Mouse (Mus musculus): ENCODE data around the gene Umodl1. TPM values are rescaled to one million over a fixed set of nuclear protein-coding genes. Genes with fewer than 3 reads are reported as not detected.

Umodl1 gene
- polyA plus RNA-seq, 1 experiment from 2014 or later = not detected

- H3K9ac ChIP-seq = no peak overlapping the region
- WGBS = 66% methylated on average over 8 of the region's 8 CpGs
- no peak overlapping the region for H3K4me3 ChIP-seq (replicated peaks)
- no peak overlapping the region for H3K27ac ChIP-seq
- H3K27me3 ChIP-seq = no peaks in the 10 kb centered on the region
- no peak for ATAC-seq (ENCODE audit: low FRiP score)
- no peak overlapping the region for H3K4me2 ChIP-seq
- H3K9me3 ChIP-seq = no peaks in the 10 kb centered on the region
- no peaks in the 10 kb centered on the region for H3K36me3 ChIP-seq (replicated peaks)
- peaks cover 7% of the 10 kb centered on the region; the same call in 1 of the 2 replicates for H3K4me1 ChIP-seq
These were observed 2.8 kb upstream of the Umodl1 start for GRCm38 (mm10) chr17:30951600-30951999.

GRCm38 (mm10) chr17:30961936-30962592 lies 7.6 kb downstream of the Umodl1 start:
- ATAC-seq (ENCODE audit: low FRiP score) = no peak
- H3K4me2 ChIP-seq = no peak overlapping the region
- no peaks in the 10 kb centered on the region for H3K27me3 ChIP-seq
- no peak overlapping the region for H3K4me3 ChIP-seq (replicated peaks)
- H3K9me3 ChIP-seq = no peaks in the 10 kb centered on the region
- WGBS = 82% methylated on average over 7 of the region's 7 CpGs
- H3K4me1 ChIP-seq = 0 out of 2 replicates have a peak, but pooled peaks cover 4% of the 10 kb centered on the region
- no peak overlapping the region for H3K27ac ChIP-seq
- H3K9ac ChIP-seq = no peak overlapping the region
- no peaks in the 10 kb centered on the region for H3K36me3 ChIP-seq (replicated peaks)

- ATAC-seq (ENCODE audit: low FRiP score) = no peak
- WGBS = 38% methylated on average over 2 of the region's 2 CpGs
- H3K4me1 ChIP-seq = 0 out of 2 replicates have a peak, but pooled peaks cover 4% of the 10 kb centered on the region
- H3K9me3 ChIP-seq = no peaks in the 10 kb centered on the region
- H3K4me2 ChIP-seq = no peak overlapping the region
- no peak overlapping the region for H3K4me3 ChIP-seq (replicated peaks)
- H3K27ac ChIP-seq = no peak overlapping the region
- no peaks in the 10 kb centered on the region for H3K27me3 ChIP-seq
- no peak overlapping the region for H3K9ac ChIP-seq
- no peaks in the 10 kb centered on the region for H3K36me3 ChIP-seq (replicated peaks)
These were observed 8.4 kb downstream of the Umodl1 start for GRCm38 (mm10) chr17:30962880-30963279.

GRCm38 (mm10) chr17:30969983-30970382 lies 15.5 kb downstream of the Umodl1 start:
- H3K4me3 ChIP-seq (replicated peaks) = no peak overlapping the region
- ATAC-seq (ENCODE audit: low FRiP score) = no peak
- no peak overlapping the region for H3K4me2 ChIP-seq
- H3K36me3 ChIP-seq (replicated peaks) = no peaks in the 10 kb centered on the region
- no peak overlapping the region for H3K9ac ChIP-seq
- WGBS = 64% methylated on average over 4 of the region's 4 CpGs
- no peak overlapping the region for H3K27ac ChIP-seq
- H3K27me3 ChIP-seq = no peaks in the 10 kb centered on the region
- H3K4me1 ChIP-seq = no peaks in the 10 kb centered on the region
- H3K9me3 ChIP-seq = no peaks in the 10 kb centered on the region

GRCm38 (mm10) chr17:30971877-30972276 lies 17.4 kb downstream of the Umodl1 start:
- Histone ChIP-seq H3K9me3 (no peaks in the 10 kb centered on the region), H3K27ac (no peak overlapping the region), H3K9ac (no peak overlapping the region), H3K36me3 (replicated peaks) (no peaks in the 10 kb centered on the region), H3K4me1 (no peaks in the 10 kb centered on the region), H3K4me3 (replicated peaks) (no peak overlapping the region), H3K27me3 (no peaks in the 10 kb centered on the region), H3K4me2 (no peak overlapping the region)
- WGBS = 85% methylated on average over 7 of the region's 7 CpGs
- ATAC-seq (ENCODE audit: low FRiP score) = no peak

GRCm38 (mm10) chr17:30973332-30973731 lies 18.9 kb downstream of the Umodl1 start:
- no peaks in the 10 kb centered on the region for H3K9me3 ChIP-seq
- H3K36me3 ChIP-seq (replicated peaks) = no peaks in the 10 kb centered on the region
- 87% methylated on average over 6 of the region's 6 CpGs for WGBS
- ATAC-seq (ENCODE audit: low FRiP score) = no peak
- no peak overlapping the region for H3K9ac ChIP-seq
- H3K4me2 ChIP-seq = no peak overlapping the region
- no peaks in the 10 kb centered on the region for H3K4me1 ChIP-seq
- no peak overlapping the region for H3K27ac ChIP-seq
- no peaks in the 10 kb centered on the region for H3K27me3 ChIP-seq
- H3K4me3 ChIP-seq (replicated peaks) = no peak overlapping the region

GRCm38 (mm10) chr17:30977290-30977689 lies 22.9 kb downstream of the Umodl1 start:
- no peaks in the 10 kb centered on the region for H3K27me3 ChIP-seq
- no peaks in the 10 kb centered on the region for H3K4me1 ChIP-seq
- no peak for ATAC-seq (ENCODE audit: low FRiP score)
- H3K9ac ChIP-seq = no peak overlapping the region
- 74% methylated on average over 2 of the region's 2 CpGs for WGBS
- H3K9me3 ChIP-seq = no peaks in the 10 kb centered on the region
- H3K4me2 ChIP-seq = no peak overlapping the region
- no peak overlapping the region for H3K4me3 ChIP-seq (replicated peaks)
- H3K27ac ChIP-seq = no peak overlapping the region
- no peaks in the 10 kb centered on the region for H3K36me3 ChIP-seq (replicated peaks)

GRCm38 (mm10) chr17:30978556-30978955 lies 24.1 kb downstream of the Umodl1 start:
- H3K4me1 ChIP-seq = no peaks in the 10 kb centered on the region
- WGBS = 85% methylated on average over 10 of the region's 10 CpGs
- H3K9ac ChIP-seq = no peak overlapping the region
- H3K9me3 ChIP-seq = no peaks in the 10 kb centered on the region
- no peak overlapping the region for H3K4me3 ChIP-seq (replicated peaks)
- no peak for ATAC-seq (ENCODE audit: low FRiP score)
- no peak overlapping the region for H3K27ac ChIP-seq
- no peaks in the 10 kb centered on the region for H3K27me3 ChIP-seq
- H3K36me3 ChIP-seq (replicated peaks) = no peaks in the 10 kb centered on the region
- no peak overlapping the region for H3K4me2 ChIP-seq

GRCm38 (mm10) chr17:30983521-30983920 lies 29.1 kb downstream of the Umodl1 start:
- H3K36me3 ChIP-seq (replicated peaks) = no peaks in the 10 kb centered on the region
- H3K27ac ChIP-seq = no peak overlapping the region
- WGBS = 88% methylated on average over 4 of the region's 4 CpGs
- no peak for ATAC-seq (ENCODE audit: low FRiP score)
- no peak overlapping the region for H3K4me2 ChIP-seq
- no peaks in the 10 kb centered on the region for H3K9me3 ChIP-seq
- no peaks in the 10 kb centered on the region for H3K4me1 ChIP-seq
- no peak overlapping the region for H3K4me3 ChIP-seq (replicated peaks)
- H3K27me3 ChIP-seq = no peaks in the 10 kb centered on the region
- no peak overlapping the region for H3K9ac ChIP-seq

- H3K27ac ChIP-seq = no peak overlapping the region
- no peak overlapping the region for H3K9ac ChIP-seq
- no peaks in the 10 kb centered on the region for H3K4me1 ChIP-seq
- H3K36me3 ChIP-seq (replicated peaks) = no peaks in the 10 kb centered on the region
- no peak for ATAC-seq (ENCODE audit: low FRiP score)
- H3K27me3 ChIP-seq = no peaks in the 10 kb centered on the region
- no peaks in the 10 kb centered on the region for H3K9me3 ChIP-seq
- WGBS = 76% methylated on average over 10 of the region's 10 CpGs
- H3K4me3 ChIP-seq (replicated peaks) = no peak overlapping the region
- H3K4me2 ChIP-seq = no peak overlapping the region
These were observed 35.8 kb downstream of the Umodl1 start for GRCm38 (mm10) chr17:30990254-30990653.

GRCm38 (mm10) chr17:30996296-30996695 lies 41.9 kb downstream of the Umodl1 start:
- ATAC-seq (ENCODE audit: low FRiP score) = no peak
- H3K4me3 ChIP-seq (replicated peaks) = no peak overlapping the region
- H3K9ac ChIP-seq = no peak overlapping the region
- no peak overlapping the region for H3K27ac ChIP-seq
- WGBS = 85% methylated on average over 5 of the region's 5 CpGs
- H3K4me1 ChIP-seq = peaks cover 5% of the 10 kb centered on the region; the same call in 1 of the 2 replicates
- no peaks in the 10 kb centered on the region for H3K36me3 ChIP-seq (replicated peaks)
- no peak overlapping the region for H3K4me2 ChIP-seq
- H3K9me3 ChIP-seq = no peaks in the 10 kb centered on the region
- H3K27me3 ChIP-seq = no peaks in the 10 kb centered on the region

GRCm38 (mm10) chr17:31000897-31001296 lies 46.5 kb downstream of the Umodl1 start:
- Histone ChIP-seq H3K9ac (no peak overlapping the region), H3K4me1 (peaks cover 5% of the 10 kb centered on the region; the same call in 1 of the 2 replicates), H3K27ac (no peak overlapping the region), H3K4me3 (replicated peaks) (no peak overlapping the region), H3K9me3 (no peaks in the 10 kb centered on the region), H3K27me3 (0 out of 2 replicates have a peak, but pooled peaks cover 3% of the 10 kb centered on the region), H3K36me3 (replicated peaks) (no peaks in the 10 kb centered on the region), H3K4me2 (no peak overlapping the region)
- ATAC-seq (ENCODE audit: low FRiP score) = no peak
- 21% methylated on average over 5 of the region's 5 CpGs for WGBS

GRCm38 (mm10) chr17:31002613-31003012 lies 48.2 kb downstream of the Umodl1 start:
- Histone ChIP-seq H3K4me2 (no peak overlapping the region), H3K27ac (no peak overlapping the region), H3K4me3 (replicated peaks) (no peak overlapping the region), H3K36me3 (replicated peaks) (no peaks in the 10 kb centered on the region), H3K9ac (no peak overlapping the region), H3K27me3 (0 out of 2 replicates have a peak, but pooled peaks cover 3% of the 10 kb centered on the region), H3K9me3 (no peaks in the 10 kb centered on the region), H3K4me1 (peaks cover 5% of the 10 kb centered on the region; the same call in 1 of the 2 replicates)
- ATAC-seq (ENCODE audit: low FRiP score) = no peak
- 91% methylated on average over 5 of the region's 5 CpGs for WGBS
